Mouse (Mus musculus) embryonic facial prominence, embryonic 11.5 days (tissue): ENCODE measurements around the gene Slc25a21. TPM values are rescaled to one million over a fixed set of nuclear protein-coding genes. Genes with fewer than 3 reads are reported as not detected.

Source experiments
- ATAC-seq: fragments of 200-750 bp; cut with Nextera tagmentation; replicated peaks from 2 replicates; pipeline ENCODE4 v1.8.0; 2017; ENCODE audit warnings: low read depth; ENCODE audit not compliant: insufficient number of reproducible peaks, low FRiP score, low TSS enrichment
- DNase-seq: peaks from one replicate; pipeline ENCODE4 v3.0.0-alpha.2; 2015; ENCODE audit warnings: low spot score
- H3K27ac ChIP-seq: fragments of 300-500 bp; sonication (generic); replicated peaks from 2 replicates; pipeline ENCODE4 v1.5.1; 2014; ENCODE audit warnings: mild to moderate bottlenecking, low read depth, low read length, control low read depth
- H3K27me3 ChIP-seq: fragments of 300-500 bp; sonication (generic); 2 replicates; pipeline ENCODE4 v1.6.1; 2014; ENCODE audit warnings: mild to moderate bottlenecking, low read length, moderate library complexity, mixed read lengths; ENCODE audit not compliant: control insufficient read depth, insufficient read depth
- H3K36me3 ChIP-seq: fragments of 300-500 bp; sonication (generic); replicated peaks from 2 replicates; pipeline ENCODE4 v1.6.1; 2014; ENCODE audit warnings: low read depth, mild to moderate bottlenecking, low read length, moderate library complexity, mixed read lengths; ENCODE audit not compliant: control insufficient read depth, insufficient read depth
- H3K4me1 ChIP-seq: fragments of 300-500 bp; sonication (generic); 2 replicates; pipeline ENCODE4 v1.6.1; 2014; ENCODE audit warnings: low read length, mixed read lengths; ENCODE audit not compliant: control insufficient read depth, insufficient read depth
- H3K4me2 ChIP-seq: fragments of 300-500 bp; sonication (generic); 2 replicates; pipeline ENCODE4 v1.6.1; 2014; ENCODE audit warnings: low read depth, mild to moderate bottlenecking, control low read depth, low read length, moderate library complexity
- H3K4me3 ChIP-seq: fragments of 300-500 bp; sonication (generic); 2 replicates; pipeline ENCODE4 v1.5.1; 2014; ENCODE audit warnings: low read depth, low read length, control low read depth
- H3K9ac ChIP-seq: fragments of 300-500 bp; sonication (generic); replicated peaks from 2 replicates; pipeline ENCODE4 v1.6.1; 2014; ENCODE audit warnings: mild to moderate bottlenecking, control low read depth, low read length
- H3K9me3 ChIP-seq: fragments of 300-500 bp; sonication (generic); replicated peaks from 2 replicates; pipeline ENCODE4 v1.6.1; 2016; ENCODE audit warnings: mild to moderate bottlenecking, low read length, inconsistent platforms, mixed read lengths; ENCODE audit not compliant: control insufficient read depth
- WGBS: fragments of 180-500 bp; shearing (Covaris S2); extraction: QIAGEN DNeasy Blood & Tissue Kit; methylation state at CpG from one replicate; pipeline ENCODE4 v1.1.7; 2014; 5-methylcytosine and 5-hydroxymethylcytosine counted together
- polyA plus RNA-seq: library from polyadenylated mRNA; unstranded; fragments of >200 nt; fragmentation: Nextera tagmentation; extraction: Ambion mirVana; gene quantifications from 2 replicates; pipeline ENCODE4 v1.2.1, GENCODE M21; 2014

Slc25a21 gene
- polyA plus RNA-seq, 1 experiment from 2014 or later: 1.9 TPM

GRCm38 (mm10) chr12:56822122-56822521 lies 375.1 kb downstream of the Slc25a21 start:
- Histone ChIP-seq H3K27ac (no peak overlapping the region), H3K9ac (no peak overlapping the region), H3K36me3 (no peaks in the 10 kb centered on the region), H3K4me1 (no peaks in the 10 kb centered on the region), H3K9me3 (no peaks in the 10 kb centered on the region), H3K4me3 (no peak overlapping the region), H3K27me3 (no peaks in the 10 kb centered on the region), H3K4me2 (no peak overlapping the region)
- DNase-seq (no peak), ATAC-seq (no peak)
- 62% methylated on average over 2 of the region's 2 CpGs for WGBS

- H3K36me3 ChIP-seq: no peaks in the 10 kb centered on the region
- peak; percentile 29; the same call in 1 of the 2 replicates for ATAC-seq
- WGBS: 89% methylated on average over 2 of the region's 2 CpGs
These were observed 376.7 kb downstream of the Slc25a21 start for GRCm38 (mm10) chr12:56820604-56821003.

GRCm38 (mm10) chr12:56807483-56807882 lies 389.8 kb downstream of the Slc25a21 start:
- Histone ChIP-seq H3K27me3 (no peaks in the 10 kb centered on the region), H3K27ac (no peak overlapping the region), H3K9me3 (no peaks in the 10 kb centered on the region), H3K4me1 (no peaks in the 10 kb centered on the region), H3K4me2 (no peak overlapping the region), H3K9ac (no peak overlapping the region), H3K4me3 (no peak overlapping the region), H3K36me3 (no peaks in the 10 kb centered on the region)
- ATAC-seq: no peak
- WGBS: 70% methylated on average over 2 of the region's 2 CpGs
- no peak for DNase-seq

More at GRCm38 (mm10) chr12:56820604-56821003, 376.7 kb downstream of the Slc25a21 start:
- Histone ChIP-seq H3K27me3 (no peaks in the 10 kb centered on the region), H3K4me1 (no peaks in the 10 kb centered on the region), H3K9me3 (no peaks in the 10 kb centered on the region), H3K4me2 (no peak overlapping the region), H3K27ac (no peak overlapping the region), H3K4me3 (no peak overlapping the region), H3K9ac (no peak overlapping the region)
- no peak for DNase-seq

GRCm38 (mm10) chr12:56807078-56807477 lies 390.2 kb downstream of the Slc25a21 start:
- no peak overlapping the region for H3K4me3 ChIP-seq
- H3K27ac ChIP-seq: no peak overlapping the region
- no peak for ATAC-seq
- no peak overlapping the region for H3K4me2 ChIP-seq
- DNase-seq: no peak
- WGBS: 85% methylated on average over 2 of the region's 2 CpGs
- H3K27me3 ChIP-seq: no peaks in the 10 kb centered on the region
- no peaks in the 10 kb centered on the region for H3K36me3 ChIP-seq
- H3K9me3 ChIP-seq: no peaks in the 10 kb centered on the region
- H3K4me1 ChIP-seq: no peaks in the 10 kb centered on the region
- H3K9ac ChIP-seq: no peak overlapping the region

GRCm38 (mm10) chr12:56804487-56804886 lies 392.8 kb downstream of the Slc25a21 start:
- Histone ChIP-seq H3K4me1 (no peaks in the 10 kb centered on the region), H3K36me3 (no peaks in the 10 kb centered on the region), H3K4me2 (no peak overlapping the region), H3K27me3 (no peaks in the 10 kb centered on the region), H3K27ac (no peak overlapping the region), H3K4me3 (no peak overlapping the region), H3K9ac (no peak overlapping the region), H3K9me3 (no peaks in the 10 kb centered on the region)
- WGBS: 51% methylated on average over 3 of the region's 3 CpGs
- DNase-seq: no peak
- peak; percentile 29; the same call in 1 of the 2 replicates for ATAC-seq

- WGBS: 72% methylated on average over 6 of the region's 6 CpGs
- Histone ChIP-seq H3K4me1 (no peaks in the 10 kb centered on the region), H3K27me3 (no peaks in the 10 kb centered on the region), H3K4me2 (no peak overlapping the region), H3K36me3 (no peaks in the 10 kb centered on the region), H3K9ac (no peak overlapping the region), H3K27ac (no peak overlapping the region), H3K4me3 (no peak overlapping the region), H3K9me3 (no peaks in the 10 kb centered on the region)
- ATAC-seq: no peak
- DNase-seq: no peak
These were observed 398.4 kb downstream of the Slc25a21 start for GRCm38 (mm10) chr12:56798641-56799415.

- no peak overlapping the region for H3K9ac ChIP-seq
- ATAC-seq: no peak
- 76% methylated on average over 4 of the region's 4 CpGs for WGBS
These were observed 408.0 kb downstream of the Slc25a21 start for GRCm38 (mm10) chr12:56789236-56789635.

GRCm38 (mm10) chr12:56785250-56785649 lies 412.0 kb downstream of the Slc25a21 start:
- no peaks in the 10 kb centered on the region for H3K9me3 ChIP-seq
- DNase-seq (no peak), ATAC-seq (no peak)
- H3K4me1 ChIP-seq: no peaks in the 10 kb centered on the region
- 87% methylated on average over 1 of the region's 1 CpGs for WGBS
- H3K36me3 ChIP-seq: no peaks in the 10 kb centered on the region
- H3K27ac ChIP-seq: no peak overlapping the region
- no peak overlapping the region for H3K9ac ChIP-seq
- no peaks in the 10 kb centered on the region for H3K27me3 ChIP-seq
- no peak overlapping the region for H3K4me3 ChIP-seq
- no peak overlapping the region for H3K4me2 ChIP-seq

More at GRCm38 (mm10) chr12:56789236-56789635, 408.0 kb downstream of the Slc25a21 start:
- no peak overlapping the region for H3K27ac ChIP-seq
- no peak for DNase-seq
- H3K4me3 ChIP-seq: no peak overlapping the region
- H3K4me1 ChIP-seq: no peaks in the 10 kb centered on the region
- H3K27me3 ChIP-seq: no peaks in the 10 kb centered on the region
- H3K9me3 ChIP-seq: no peaks in the 10 kb centered on the region
- no peaks in the 10 kb centered on the region for H3K36me3 ChIP-seq
- H3K4me2 ChIP-seq: no peak overlapping the region
